Mouse (Mus musculus): ENCODE measurements around the gene Aldh1a1. TPM values are rescaled to one million over a fixed set of nuclear protein-coding genes. Genes with fewer than 3 reads are reported as not detected.
A peak's percentile ranks its signal among the peaks of the same experiment; 100 is the strongest.
"Not testable (repeated sequence)": the region's sequence is repeated elsewhere in the genome, so short reads cannot be mapped to it uniquely, and the experiment has no call there.

Aldh1a1 gene
- polyA plus RNA-seq, 1 experiment from 2014 or later = 1.4 TPM

DNA sequence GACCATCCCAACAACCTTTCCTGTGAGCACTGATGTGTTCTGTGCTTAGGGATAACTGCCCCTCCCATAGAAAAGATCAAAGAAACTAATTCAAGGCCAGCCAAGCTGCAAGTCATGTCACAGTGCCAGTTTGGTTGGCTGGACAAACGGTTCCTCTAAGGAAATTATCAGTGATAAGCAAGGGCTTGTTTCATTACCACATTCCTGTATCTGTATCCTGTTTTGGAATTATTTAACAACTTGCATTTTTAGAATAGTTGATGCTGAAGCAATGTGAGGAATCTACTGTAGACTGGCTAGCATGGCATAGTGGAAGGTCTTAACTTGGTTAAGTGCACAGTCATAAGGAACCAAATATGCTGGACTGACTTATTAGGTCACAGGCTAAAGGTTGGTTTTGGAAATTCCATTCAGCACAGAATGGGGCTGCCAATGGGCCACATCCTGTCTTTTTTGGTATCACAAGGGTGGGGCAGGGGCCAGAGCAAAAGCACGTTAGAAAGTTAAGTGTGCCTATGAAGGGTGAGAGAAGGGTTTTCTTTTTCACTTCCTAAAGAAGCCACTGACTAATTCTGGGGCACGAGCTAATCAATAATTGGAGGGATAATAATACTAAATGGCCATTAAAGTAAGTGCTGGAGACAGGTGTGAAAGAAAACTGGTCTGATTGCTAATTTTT, 121.9 kb downstream of the Aldh1a1 start:
- Histone ChIP-seq H3K4me1 (ENCODE audit: control insufficient read depth, insufficient read depth, low read length) (no peaks in the 10 kb centered on the region), H3K27ac (ENCODE audit: low read depth, low read length) (no peak overlapping the region), H3K9me3 (ENCODE audit: control insufficient read depth, low read length) (no peaks in the 10 kb centered on the region), H3K4me3 (ENCODE audit: low read depth, low read length) (no peak overlapping the region), H3K4me2 (ENCODE audit: low read depth, low read length) (no peak overlapping the region), H3K9ac (replicated peaks; ENCODE audit: low read depth, low read length) (no peak overlapping the region), H3K27me3 (ENCODE audit: control insufficient read depth, insufficient read depth, low read length) (no peaks in the 10 kb centered on the region), H3K36me3 (ENCODE audit: control insufficient read depth, insufficient read depth, low read length) (no peaks in the 10 kb centered on the region)
- no peak for ATAC-seq (ENCODE audit: low read depth)
- 62% methylated on average over 3 of the region's 3 CpGs for WGBS

DNA sequence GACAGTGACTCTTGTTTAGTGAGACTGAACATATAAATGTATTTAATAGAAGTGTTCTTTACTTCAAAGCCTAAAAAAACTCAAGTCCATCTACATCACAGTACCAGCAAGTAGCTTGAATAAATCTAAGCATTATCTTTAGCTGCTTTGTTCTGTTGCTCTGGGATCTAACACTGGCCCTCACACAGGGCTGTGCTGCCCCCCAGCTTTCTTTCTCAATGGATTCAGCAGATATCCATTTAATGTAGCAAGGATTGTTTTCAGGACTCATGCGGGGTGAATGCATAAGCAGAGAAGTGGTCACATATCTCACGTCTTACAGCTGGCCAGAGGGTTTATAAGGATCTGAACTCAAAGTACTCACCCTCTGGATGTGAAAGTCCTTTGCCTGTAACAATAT, 129.9 kb downstream of the Aldh1a1 start:
- no peak overlapping the region for H3K9ac ChIP-seq (replicated peaks; ENCODE audit: low read depth, low read length)
- no peaks in the 10 kb centered on the region for H3K27me3 ChIP-seq (ENCODE audit: control insufficient read depth, insufficient read depth, low read length)
- ATAC-seq (ENCODE audit: low read depth) = no peak
- H3K27ac ChIP-seq (ENCODE audit: low read depth, low read length) = no peak overlapping the region
- no peaks in the 10 kb centered on the region for H3K9me3 ChIP-seq (ENCODE audit: control insufficient read depth, low read length)
- 43% methylated on average over 2 of the region's 2 CpGs for WGBS
- H3K4me3 ChIP-seq (ENCODE audit: low read depth, low read length) = no peak overlapping the region
- H3K4me2 ChIP-seq (ENCODE audit: low read depth, low read length) = no peak overlapping the region
- H3K4me1 ChIP-seq (ENCODE audit: control insufficient read depth, insufficient read depth, low read length) = no peaks in the 10 kb centered on the region
- H3K36me3 ChIP-seq (ENCODE audit: control insufficient read depth, insufficient read depth, low read length) = no peaks in the 10 kb centered on the region

DNA sequence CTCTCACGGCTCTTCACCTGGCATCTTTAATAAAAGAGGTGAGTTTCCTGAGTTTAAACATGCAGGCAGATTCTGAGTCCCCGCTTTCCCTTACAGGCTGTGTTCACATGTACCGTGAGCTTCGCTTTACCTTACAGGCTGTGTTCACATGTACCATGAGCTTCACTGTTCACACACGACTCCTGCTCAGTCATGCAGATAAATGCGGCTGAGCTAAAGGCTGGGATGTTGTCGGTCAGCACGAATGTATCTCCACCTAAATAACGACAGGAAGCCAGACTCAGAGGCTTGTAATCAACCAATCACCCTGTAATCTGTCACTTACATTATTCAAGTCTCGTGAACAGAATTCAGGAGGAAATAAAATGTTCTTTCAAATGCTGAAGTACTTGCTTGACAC, 130.9 kb downstream of the Aldh1a1 start:
- Histone ChIP-seq H3K36me3 (ENCODE audit: control insufficient read depth, insufficient read depth, low read length) (no peaks in the 10 kb centered on the region), H3K27me3 (ENCODE audit: control insufficient read depth, insufficient read depth, low read length) (no peaks in the 10 kb centered on the region), H3K4me1 (ENCODE audit: control insufficient read depth, insufficient read depth, low read length) (no peaks in the 10 kb centered on the region), H3K27ac (ENCODE audit: low read depth, low read length) (no peak overlapping the region), H3K4me2 (ENCODE audit: low read depth, low read length) (no peak overlapping the region), H3K9me3 (ENCODE audit: control insufficient read depth, low read length) (no peaks in the 10 kb centered on the region), H3K9ac (replicated peaks; ENCODE audit: low read depth, low read length) (no peak overlapping the region), H3K4me3 (ENCODE audit: low read depth, low read length) (no peak overlapping the region)
- WGBS = 49% methylated on average over 10 of the region's 10 CpGs
- peak; percentile 11; the same call in 1 of the 2 replicates for ATAC-seq (ENCODE audit: low read depth)

DNA sequence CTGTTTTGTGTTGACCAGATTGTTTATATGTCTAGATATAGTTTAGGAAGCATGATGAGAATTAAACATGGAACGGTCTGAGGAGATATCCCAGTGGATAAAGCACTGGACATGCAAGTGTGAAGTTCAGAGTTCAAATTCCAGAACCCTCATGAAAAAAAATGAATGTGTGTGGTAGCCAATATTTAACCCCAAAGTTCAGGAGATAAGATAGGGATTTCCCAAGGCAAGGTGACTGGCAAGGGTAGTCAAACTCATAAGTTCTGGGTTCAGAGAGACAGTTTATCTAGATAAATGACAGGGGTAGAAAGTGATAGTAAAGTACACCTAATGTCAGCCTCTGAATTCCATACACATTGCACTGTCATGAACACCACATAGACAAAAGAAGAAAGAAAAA, 138.5 kb downstream of the Aldh1a1 start:
- H3K27me3 ChIP-seq (ENCODE audit: control insufficient read depth, insufficient read depth, low read length) = no peaks in the 10 kb centered on the region
- ATAC-seq (ENCODE audit: low read depth) = no peak
- H3K4me2 ChIP-seq (ENCODE audit: low read depth, low read length) = no peak overlapping the region
- no peak overlapping the region for H3K9ac ChIP-seq (replicated peaks; ENCODE audit: low read depth, low read length)
- no peaks in the 10 kb centered on the region for H3K36me3 ChIP-seq (ENCODE audit: control insufficient read depth, insufficient read depth, low read length)
- H3K27ac ChIP-seq (ENCODE audit: low read depth, low read length) = no peak overlapping the region
- H3K4me1 ChIP-seq (ENCODE audit: control insufficient read depth, insufficient read depth, low read length) = no peaks in the 10 kb centered on the region
- no peaks in the 10 kb centered on the region for H3K9me3 ChIP-seq (ENCODE audit: control insufficient read depth, low read length)
- H3K4me3 ChIP-seq (ENCODE audit: low read depth, low read length) = no peak overlapping the region
- WGBS = 95% methylated on average over 1 of the region's 1 CpGs

DNA sequence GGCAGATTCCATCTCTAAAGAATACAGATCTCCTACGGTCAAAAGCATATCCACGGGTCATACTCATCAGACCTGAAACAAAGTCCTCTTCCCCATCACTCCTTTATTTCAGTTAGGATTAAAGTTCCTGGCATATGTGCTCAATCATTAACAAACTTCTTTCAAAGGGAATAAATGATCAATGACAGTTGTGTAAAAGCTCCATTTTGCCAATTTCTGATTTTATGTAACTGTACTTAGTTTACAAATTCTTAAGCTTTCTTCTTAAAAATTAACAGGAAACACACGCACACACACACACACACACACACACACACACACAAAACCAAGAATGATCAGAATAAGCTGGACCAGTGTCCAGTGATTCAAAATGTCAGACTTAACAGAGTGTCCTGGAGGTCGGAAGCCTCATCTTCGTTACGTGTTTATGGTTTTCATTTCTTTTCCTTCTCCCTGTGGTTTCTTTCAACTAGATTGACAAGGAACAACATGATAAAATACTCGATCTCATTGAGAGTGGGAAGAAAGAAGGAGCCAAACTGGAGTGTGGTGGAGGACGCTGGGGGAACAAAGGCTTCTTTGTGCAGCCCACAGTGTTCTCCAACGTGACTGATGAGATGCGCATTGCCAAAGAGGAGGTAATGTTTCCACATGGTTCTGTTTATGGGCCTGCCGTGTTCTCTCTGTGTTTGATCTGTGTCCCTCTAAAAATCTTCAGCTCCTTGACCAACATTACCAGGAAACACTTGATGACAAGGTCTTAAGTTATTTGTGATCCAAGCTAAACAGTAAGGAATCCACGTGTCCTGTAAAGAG, 141.6 kb downstream of the Aldh1a1 start:
- no peak overlapping the region for H3K27ac ChIP-seq (ENCODE audit: low read depth, low read length)
- H3K4me1 ChIP-seq (ENCODE audit: control insufficient read depth, insufficient read depth, low read length) = no peaks in the 10 kb centered on the region
- H3K9ac ChIP-seq (replicated peaks; ENCODE audit: low read depth, low read length) = no peak overlapping the region
- H3K9me3 ChIP-seq (ENCODE audit: control insufficient read depth, low read length) = no peaks in the 10 kb centered on the region
- 30% methylated on average over 12 of the region's 12 CpGs for WGBS
- H3K4me2 ChIP-seq (ENCODE audit: low read depth, low read length) = no peak overlapping the region
- peak; percentile 56; the same call in 1 of the 2 replicates for ATAC-seq (ENCODE audit: low read depth)
- H3K36me3 ChIP-seq (ENCODE audit: control insufficient read depth, insufficient read depth, low read length) = no peaks in the 10 kb centered on the region
- H3K27me3 ChIP-seq (ENCODE audit: control insufficient read depth, insufficient read depth, low read length) = no peaks in the 10 kb centered on the region
- no peak overlapping the region for H3K4me3 ChIP-seq (ENCODE audit: low read depth, low read length)

DNA sequence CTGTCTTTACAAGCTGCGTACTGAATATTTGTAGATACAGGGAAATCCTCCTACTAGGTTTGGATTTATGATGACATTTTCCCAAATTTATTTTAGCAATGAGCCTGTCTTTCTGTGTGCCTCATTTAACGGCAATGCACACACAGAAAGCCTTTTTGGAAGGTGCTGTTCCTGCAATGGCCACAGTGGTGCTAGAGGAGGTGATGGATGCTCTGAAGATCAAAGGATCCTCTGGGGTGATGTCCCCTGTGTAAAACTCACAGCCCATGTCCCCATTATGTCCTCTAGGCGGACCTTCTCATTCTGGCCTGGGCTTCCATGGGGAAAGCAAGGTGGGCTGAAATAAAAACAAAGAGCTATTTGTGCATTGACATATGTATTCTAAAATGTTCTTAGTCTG, 151.8 kb downstream of the Aldh1a1 start:
- H3K27ac ChIP-seq (ENCODE audit: low read depth, low read length) = no peak overlapping the region
- no peak overlapping the region for H3K9ac ChIP-seq (replicated peaks; ENCODE audit: low read depth, low read length)
- ATAC-seq (ENCODE audit: low read depth) = no peak
- no peaks in the 10 kb centered on the region for H3K4me1 ChIP-seq (ENCODE audit: control insufficient read depth, insufficient read depth, low read length)
- 45% methylated on average over 3 of the region's 3 CpGs for WGBS
- no peak overlapping the region for H3K4me2 ChIP-seq (ENCODE audit: low read depth, low read length)
- H3K9me3 ChIP-seq (ENCODE audit: control insufficient read depth, low read length) = no peaks in the 10 kb centered on the region
- H3K36me3 ChIP-seq (ENCODE audit: control insufficient read depth, insufficient read depth, low read length) = no peaks in the 10 kb centered on the region
- H3K4me3 ChIP-seq (ENCODE audit: low read depth, low read length) = no peak overlapping the region
- no peaks in the 10 kb centered on the region for H3K27me3 ChIP-seq (ENCODE audit: control insufficient read depth, insufficient read depth, low read length)

DNA sequence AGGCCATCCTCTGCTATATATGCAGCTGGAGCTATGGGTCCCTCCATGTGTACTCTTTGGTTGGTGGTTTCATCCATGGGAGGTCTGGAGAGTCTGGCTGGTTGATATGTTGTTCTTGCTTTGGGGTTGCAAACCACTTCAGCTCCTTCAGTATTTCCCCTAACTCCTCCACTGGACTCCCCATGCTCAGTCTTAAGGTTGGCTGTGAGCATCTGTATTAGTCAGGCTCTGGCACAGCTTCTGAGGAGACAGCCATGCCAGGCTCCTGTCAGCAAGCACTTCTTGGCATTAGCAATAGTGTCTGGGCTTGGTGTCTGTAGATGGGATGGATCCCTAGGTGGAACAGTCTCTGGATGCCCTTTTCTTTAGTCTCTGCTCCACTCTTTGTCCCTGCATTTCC, 155.0 kb downstream of the Aldh1a1 start:
- not testable (repeated sequence) for H3K9ac ChIP-seq (replicated peaks; ENCODE audit: low read depth, low read length); H3K36me3 ChIP-seq (ENCODE audit: control insufficient read depth, insufficient read depth, low read length); H3K27me3 ChIP-seq (ENCODE audit: control insufficient read depth, insufficient read depth, low read length); H3K9me3 ChIP-seq (ENCODE audit: control insufficient read depth, low read length); H3K4me1 ChIP-seq (ENCODE audit: control insufficient read depth, insufficient read depth, low read length); H3K27ac ChIP-seq (ENCODE audit: low read depth, low read length); ATAC-seq (ENCODE audit: low read depth); H3K4me3 ChIP-seq (ENCODE audit: low read depth, low read length); H3K4me2 ChIP-seq (ENCODE audit: low read depth, low read length)

DNA sequence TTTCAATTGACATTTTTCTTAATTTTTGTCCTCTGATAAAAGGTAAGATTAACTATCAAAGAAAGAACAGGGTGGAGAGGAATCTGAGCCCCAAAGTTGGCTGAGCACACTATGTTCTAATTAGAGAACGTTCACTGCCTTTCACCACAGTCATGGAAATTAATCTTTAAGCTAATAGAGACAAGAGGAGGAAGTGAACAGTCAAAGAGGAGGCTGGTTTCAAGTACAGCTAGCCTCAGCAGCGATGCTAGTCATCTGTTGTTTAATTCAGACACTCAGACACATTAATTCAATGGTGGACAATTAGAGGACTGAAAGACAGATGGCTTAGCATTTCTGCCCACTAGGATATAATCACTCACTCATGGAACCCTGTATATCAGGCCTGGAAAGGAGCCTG, 157.5 kb downstream of the Aldh1a1 start:
- no peaks in the 10 kb centered on the region for H3K4me1 ChIP-seq (ENCODE audit: control insufficient read depth, insufficient read depth, low read length)
- 21% methylated on average over 2 of the region's 2 CpGs for WGBS

DNA sequence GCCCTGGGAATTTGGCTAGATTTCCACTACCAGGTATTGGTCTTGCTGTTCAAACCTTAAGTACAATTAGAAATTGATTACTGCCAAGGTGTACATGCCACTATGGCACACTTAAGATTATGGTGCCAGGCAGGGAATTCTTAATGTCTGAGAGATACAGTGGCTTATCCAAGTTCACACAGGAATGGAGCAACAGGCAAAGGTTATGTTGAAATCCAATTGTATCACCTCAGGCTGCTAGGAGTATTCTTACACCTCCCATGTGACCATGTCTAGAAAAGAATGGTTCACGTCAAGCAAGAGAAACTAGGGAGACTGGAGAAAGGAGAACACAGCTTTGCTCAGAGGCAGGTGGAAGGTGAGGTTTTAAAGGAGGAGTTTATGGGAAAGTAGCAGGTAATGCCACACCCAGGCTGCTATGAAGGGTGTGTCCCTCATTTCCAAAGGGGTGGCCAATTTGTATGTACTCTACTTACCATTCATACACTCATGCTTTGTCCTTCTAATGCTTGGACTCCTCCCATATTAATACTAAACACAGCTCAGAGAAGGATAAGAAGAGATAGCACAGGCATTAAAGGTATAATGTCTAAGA, 160.7 kb downstream of the Aldh1a1 start:
- Histone ChIP-seq H3K9ac (replicated peaks; ENCODE audit: low read depth, low read length) (no peak overlapping the region), H3K4me3 (ENCODE audit: low read depth, low read length) (no peak overlapping the region), H3K4me2 (ENCODE audit: low read depth, low read length) (no peak overlapping the region), H3K27ac (ENCODE audit: low read depth, low read length) (no peak overlapping the region), H3K9me3 (ENCODE audit: control insufficient read depth, low read length) (no peaks in the 10 kb centered on the region), H3K4me1 (ENCODE audit: control insufficient read depth, insufficient read depth, low read length) (no peaks in the 10 kb centered on the region), H3K36me3 (ENCODE audit: control insufficient read depth, insufficient read depth, low read length) (no peaks in the 10 kb centered on the region), H3K27me3 (ENCODE audit: control insufficient read depth, insufficient read depth, low read length) (no peaks in the 10 kb centered on the region)
- WGBS = 93% methylated on average over 1 of the region's 1 CpGs
- no peak for ATAC-seq (ENCODE audit: low read depth)

More for the DNA sequence above, 157.5 kb downstream of the Aldh1a1 start:
- no peak overlapping the region for H3K9ac ChIP-seq (replicated peaks; ENCODE audit: low read depth, low read length)
- H3K4me3 ChIP-seq (ENCODE audit: low read depth, low read length) = no peak overlapping the region
- H3K9me3 ChIP-seq (ENCODE audit: control insufficient read depth, low read length) = no peaks in the 10 kb centered on the region
- H3K4me2 ChIP-seq (ENCODE audit: low read depth, low read length) = no peak overlapping the region
- ATAC-seq (ENCODE audit: low read depth) = no peak
- no peaks in the 10 kb centered on the region for H3K36me3 ChIP-seq (ENCODE audit: control insufficient read depth, insufficient read depth, low read length)
- H3K27ac ChIP-seq (ENCODE audit: low read depth, low read length) = no peak overlapping the region
- no peaks in the 10 kb centered on the region for H3K27me3 ChIP-seq (ENCODE audit: control insufficient read depth, insufficient read depth, low read length)

Data from neural tube, embryonic 14.5 days (tissue).